Mouse (Mus musculus): Measurements from ENCODE around the gene Fam166a.

Fam166a gene

GRCm38 (mm10) chr2:25218445-25218844 lies at the start of gene Fam166a:
TSS of gene Fam166a (plus strand) at chr2:25218745.
- DNase-seq, result no peak

GRCm38 (mm10) chr2:25169778-25170177 lies 48.8 kb upstream of the Fam166a start:
- DNase-seq, result peak; percentile 23 to 58

- DNase-seq, result peak; percentile 44 to 50
Observed at GRCm38 (mm10) chr2:25170326-25171100, 48.0 kb upstream of the Fam166a start.

GRCm38 (mm10) chr2:25171101-25171768 lies 47.3 kb upstream of the Fam166a start:
- peak; percentile 35 to 42 for DNase-seq

- DNase-seq, result peak; percentile 54 to 56
Observed at GRCm38 (mm10) chr2:25171769-25172153, 46.8 kb upstream of the Fam166a start.

- no peak for DNase-seq
Observed at GRCm38 (mm10) chr2:25172629-25173028, 45.9 kb upstream of the Fam166a start.

- no peak for DNase-seq
Observed at GRCm38 (mm10) chr2:25173821-25174220, 44.7 kb upstream of the Fam166a start.

- no peak for DNase-seq
Observed at GRCm38 (mm10) chr2:25174866-25175689, 43.5 kb upstream of the Fam166a start.

GRCm38 (mm10) chr2:25175690-25176078 lies 42.9 kb upstream of the Fam166a start:
- DNase-seq, result peak in 1 of 2 experiments; percentile 42

- no peak for DNase-seq
Observed at GRCm38 (mm10) chr2:25176573-25176972, 42.0 kb upstream of the Fam166a start.

GRCm38 (mm10) chr2:25177076-25177475 lies 41.5 kb upstream of the Fam166a start:
- no peak for DNase-seq

- DNase-seq, result peak; percentile 62 to 71
Observed at GRCm38 (mm10) chr2:25177685-25178084, 40.9 kb upstream of the Fam166a start.

- DNase-seq, result peak in 1 of 2 experiments; percentile 23
Observed at GRCm38 (mm10) chr2:25178285-25178972, 40.1 kb upstream of the Fam166a start.

- DNase-seq, result no peak
Observed at GRCm38 (mm10) chr2:25179566-25180217, 38.9 kb upstream of the Fam166a start.

- DNase-seq, result peak; percentile 92 to 95
Observed at GRCm38 (mm10) chr2:25180478-25180903, 38.1 kb upstream of the Fam166a start, which contains the start of gene Nrarp. TSS of gene Nrarp (plus strand) at chr2:25180758.

- peak; percentile 56 to 60 for DNase-seq
Observed at GRCm38 (mm10) chr2:25180973-25181890, 37.3 kb upstream of the Fam166a start.

- peak; percentile 16 to 44 for DNase-seq
Observed at GRCm38 (mm10) chr2:25181891-25182397, 36.6 kb upstream of the Fam166a start.

GRCm38 (mm10) chr2:25182664-25183063 lies 35.9 kb upstream of the Fam166a start:
- DNase-seq, result no peak

- no peak for DNase-seq
Observed at GRCm38 (mm10) chr2:25183336-25183735, 35.2 kb upstream of the Fam166a start.

- no peak for DNase-seq
Observed at GRCm38 (mm10) chr2:25184496-25184895, 34.0 kb upstream of the Fam166a start.
